Mouse (Mus musculus) stomach, postnatal 0 days (tissue): ENCODE measurements around the gene Capn15. TPM values are rescaled to one million over a fixed set of nuclear protein-coding genes. Genes with fewer than 3 reads are reported as not detected.

Experiments used
- ATAC-seq: fragments of 200-750 bp; cut with Nextera tagmentation; 2 replicates; pipeline ENCODE4 v1.8.0; 2017; ENCODE audit not compliant: low FRiP score, low TSS enrichment
- DNase-seq: peaks from one replicate; pipeline ENCODE4 v3.0.0-alpha.2; 2016; ENCODE audit warnings: low spot score
- H3K27ac ChIP-seq: fragments of 300-500 bp; sonication (generic); replicated peaks from 2 replicates; pipeline ENCODE4 v1.5.1; 2014; ENCODE audit warnings: mild to moderate bottlenecking, control low read depth
- H3K27me3 ChIP-seq: fragments of 300-500 bp; sonication (generic); 2 replicates; pipeline ENCODE4 v1.6.1; 2014; ENCODE audit warnings: low read length; ENCODE audit not compliant: control insufficient read depth, insufficient read depth
- H3K36me3 ChIP-seq: fragments of 300-500 bp; sonication (generic); 2 replicates; pipeline ENCODE4 v1.6.1; 2014; ENCODE audit warnings: low read length, mixed read lengths; ENCODE audit not compliant: control insufficient read depth, insufficient read depth
- H3K4me1 ChIP-seq: fragments of 300-500 bp; sonication (generic); replicated peaks from 2 replicates; pipeline ENCODE4 v1.6.1; 2014; ENCODE audit warnings: antibody characterized with exemption; ENCODE audit not compliant: control insufficient read depth, insufficient read depth
- H3K4me2 ChIP-seq: fragments of 300-500 bp; sonication (generic); replicated peaks from 2 replicates; pipeline ENCODE4 v1.6.1; 2014; ENCODE audit warnings: low read depth, mild to moderate bottlenecking, control low read depth, moderate library complexity
- H3K4me3 ChIP-seq: fragments of 300-500 bp; sonication (generic); 2 replicates; pipeline ENCODE4 v1.5.1; 2014; ENCODE audit warnings: low read depth, low read length, control low read depth
- H3K9ac ChIP-seq: fragments of 300-500 bp; sonication (generic); 2 replicates; pipeline ENCODE4 v1.6.1; 2014; ENCODE audit warnings: mild to moderate bottlenecking, low read length, control low read depth, mixed read lengths
- H3K9me3 ChIP-seq: fragments of 300-500 bp; sonication (generic); 2 replicates; pipeline ENCODE4 v1.6.1; 2016; ENCODE audit warnings: low read length; ENCODE audit not compliant: control insufficient read depth
- CTCF ChIP-seq: IDR thresholded peaks from 2 replicates; pipeline ENCODE4 v1.5.1; 2016; ENCODE audit warnings: antibody characterized with exemption, low read depth, mild to moderate bottlenecking, moderate library complexity
- EP300 ChIP-seq: optimal IDR thresholded peaks from 2 replicates; pipeline ENCODE3; 2016; ENCODE audit warnings: antibody characterized with exemption
- WGBS: fragments of 180-500 bp; shearing (Covaris S2); extraction: QIAGEN DNeasy Blood & Tissue Kit; methylation state at CpG from one replicate; pipeline ENCODE4 v1.1.7; 2014; 5-methylcytosine and 5-hydroxymethylcytosine counted together
- polyA plus RNA-seq: library from polyadenylated mRNA; unstranded; fragments of >200 nt; fragmentation: Nextera tagmentation; extraction: Ambion mirVana; gene quantifications from 2 replicates; pipeline ENCODE4 v1.2.1, GENCODE M21; 2015

Capn15 gene
- polyA plus RNA-seq, 1 experiment from 2014 or later, result 12.5 TPM

GRCm38 (mm10) chr17:25943221-25943620 is 42.4 kb downstream of the Capn15 start:
- Histone ChIP-seq H3K9me3 (no peaks in the 10 kb centered on the region), H3K4me3 (no peak overlapping the region), H3K4me2 (no peak overlapping the region), H3K4me1 (no peaks in the 10 kb centered on the region), H3K27me3 (no peaks in the 10 kb centered on the region), H3K9ac (no peak overlapping the region), H3K27ac (no peak overlapping the region), H3K36me3 (no peaks in the 10 kb centered on the region)
- ATAC-seq (no peak), DNase-seq (no peak)
- 70% methylated on average over 3 of the region's 3 CpGs for WGBS
- TF ChIP-seq EP300 (no peak), CTCF (no peak)

GRCm38 (mm10) chr17:25942597-25943151 is 42.9 kb downstream of the Capn15 start:
- no peak overlapping the region for H3K4me3 ChIP-seq
- H3K27me3 ChIP-seq, result no peaks in the 10 kb centered on the region
- no peak overlapping the region for H3K27ac ChIP-seq
- peak; percentile 35; the same call in 1 of the 2 replicates for ATAC-seq
- no peak overlapping the region for H3K4me2 ChIP-seq
- no peaks in the 10 kb centered on the region for H3K36me3 ChIP-seq
- TF ChIP-seq EP300, result no peak
- TF ChIP-seq CTCF, result no peak
- no peaks in the 10 kb centered on the region for H3K9me3 ChIP-seq
- H3K9ac ChIP-seq, result no peak overlapping the region
- no peaks in the 10 kb centered on the region for H3K4me1 ChIP-seq
- no peak for DNase-seq
- WGBS, result 74% methylated on average over 2 of the region's 2 CpGs

- peak overlapping the region; percentile 84 for H3K4me3 ChIP-seq
- TF ChIP-seq CTCF, result no peak
- TF ChIP-seq EP300, result no peak
- 3% methylated on average over 46 of the region's 54 CpGs for WGBS
Measured at GRCm38 (mm10) chr17:25941511-25942241, 43.9 kb downstream of the Capn15 start.

GRCm38 (mm10) chr17:25934526-25934925 is 51.1 kb downstream of the Capn15 start:
- Histone ChIP-seq H3K9ac (no peak overlapping the region), H3K4me1 (no peaks in the 10 kb centered on the region), H3K4me3 (no peak overlapping the region), H3K27ac (no peak overlapping the region), H3K27me3 (no peaks in the 10 kb centered on the region), H3K36me3 (peaks cover 27% of the 10 kb centered on the region), H3K9me3 (no peaks in the 10 kb centered on the region), H3K4me2 (no peak overlapping the region)
- TF ChIP-seq CTCF (no peak), EP300 (no peak)
- WGBS, result 89% methylated on average over 1 of the region's 1 CpGs
- ATAC-seq (no peak), DNase-seq (no peak)

More at GRCm38 (mm10) chr17:25941511-25942241, 43.9 kb downstream of the Capn15 start:
- Histone ChIP-seq H3K36me3 (peaks cover 5% of the 10 kb centered on the region), H3K9ac (peak overlapping the region; percentile 96), H3K4me2 (peak overlapping the region; percentile 78), H3K27me3 (no peaks in the 10 kb centered on the region), H3K4me1 (no peaks in the 10 kb centered on the region), H3K9me3 (no peaks in the 10 kb centered on the region), H3K27ac (peak overlapping the region; percentile 93)
- peak; percentile 82 for DNase-seq
- peak; percentile 73 for ATAC-seq

- H3K4me2 ChIP-seq, result no peak overlapping the region
- no peak overlapping the region for H3K9ac ChIP-seq
- no peak for TF ChIP-seq EP300
- no peak for TF ChIP-seq CTCF
- peaks cover 16% of the 10 kb centered on the region; the same call in 1 of the 2 replicates for H3K36me3 ChIP-seq
- no peak for DNase-seq
- H3K27ac ChIP-seq, result no peak overlapping the region
- 63% methylated on average over 2 of the region's 2 CpGs for WGBS
- no peaks in the 10 kb centered on the region for H3K9me3 ChIP-seq
- H3K27me3 ChIP-seq, result no peaks in the 10 kb centered on the region
- ATAC-seq, result no peak
- H3K4me3 ChIP-seq, result no peak overlapping the region
- H3K4me1 ChIP-seq, result no peaks in the 10 kb centered on the region
Measured at GRCm38 (mm10) chr17:25925348-25925747, 60.2 kb downstream of the Capn15 start.

- no peaks in the 10 kb centered on the region for H3K9me3 ChIP-seq
- no peak for TF ChIP-seq CTCF
- no peak for TF ChIP-seq EP300
- 71% methylated on average over 5 of the region's 5 CpGs for WGBS
- no peaks in the 10 kb centered on the region for H3K27me3 ChIP-seq
- no peak overlapping the region for H3K27ac ChIP-seq
- H3K9ac ChIP-seq, result no peak overlapping the region
- no peaks in the 10 kb centered on the region; the same call in none of the 2 replicates for H3K4me1 ChIP-seq
- H3K4me3 ChIP-seq, result no peak overlapping the region
- no peak for ATAC-seq
- H3K4me2 ChIP-seq, result no peak overlapping the region
- no peak for DNase-seq
- peaks cover 12% of the 10 kb centered on the region; the same call in 1 of the 2 replicates for H3K36me3 ChIP-seq
Measured at GRCm38 (mm10) chr17:25922120-25922519, 63.5 kb downstream of the Capn15 start.
